Mouse (Mus musculus) kidney, postnatal 0 days (tissue): Measurements from ENCODE around the gene Catsper2. TPM values are rescaled to one million over a fixed set of nuclear protein-coding genes. Genes with fewer than 3 reads are reported as not detected.

Source experiments
- ATAC-seq: fragments of 200-750 bp; cut with Nextera tagmentation; replicated peaks from 2 replicates; pipeline ENCODE4 v1.8.0; 2017; ENCODE audit warnings: low read depth, moderate number of reproducible peaks, moderate TSS enrichment, moderate library complexity; ENCODE audit not compliant: low FRiP score
- DNase-seq: peaks from one replicate; pipeline ENCODE4 v3.0.0-alpha.2; 2016; ENCODE audit warnings: low spot score
- H3K27ac ChIP-seq: fragments of 300-500 bp; sonication (generic); 2 replicates; pipeline ENCODE4 v1.5.1; 2014; ENCODE audit warnings: mild to moderate bottlenecking
- H3K27me3 ChIP-seq: fragments of 300-500 bp; sonication (generic); 2 replicates; pipeline ENCODE4 v1.6.1; 2014; ENCODE audit warnings: low read length, mixed read lengths; ENCODE audit not compliant: insufficient read depth
- H3K36me3 ChIP-seq: fragments of 300-500 bp; sonication (generic); 2 replicates; pipeline ENCODE4 v1.6.1; 2014; ENCODE audit warnings: low read length, mixed read lengths; ENCODE audit not compliant: insufficient read depth
- H3K4me1 ChIP-seq: fragments of 300-500 bp; sonication (generic); replicated peaks from 2 replicates; pipeline ENCODE4 v1.6.1; 2014; ENCODE audit warnings: antibody characterized with exemption, low read length, mixed read lengths; ENCODE audit not compliant: insufficient read depth
- H3K4me2 ChIP-seq: fragments of 300-500 bp; sonication (generic); 2 replicates; pipeline ENCODE4 v1.6.1; 2014; ENCODE audit warnings: mild to moderate bottlenecking, low read length, moderate library complexity, mixed read lengths
- H3K4me3 ChIP-seq: fragments of 300-500 bp; sonication (generic); replicated peaks from 2 replicates; pipeline ENCODE4 v1.5.1; 2014; ENCODE audit warnings: low read depth, low read length
- H3K9ac ChIP-seq: fragments of 300-500 bp; sonication (generic); 2 replicates; pipeline ENCODE4 v1.6.1; 2014; ENCODE audit warnings: low read depth, low read length
- H3K9me3 ChIP-seq: fragments of 300-500 bp; sonication (generic); replicated peaks from 2 replicates; pipeline ENCODE4 v1.6.1; 2016; ENCODE audit warnings: low read length, inconsistent platforms, mixed read lengths
- CTCF ChIP-seq: IDR thresholded peaks from 2 replicates; pipeline ENCODE4 v1.5.1; 2016; ENCODE audit warnings: antibody characterized with exemption, low read depth, mild to moderate bottlenecking, moderate library complexity
- WGBS: fragments of 180-500 bp; shearing (Covaris S2); extraction: QIAGEN DNeasy Blood & Tissue Kit; methylation state at CpG from one replicate; pipeline ENCODE4 v1.1.7; 2014; 5-methylcytosine and 5-hydroxymethylcytosine counted together
- polyA plus RNA-seq: library from polyadenylated mRNA; unstranded; fragments of >200 nt; fragmentation: Nextera tagmentation; extraction: Ambion mirVana; gene quantifications from 2 replicates; pipeline ENCODE4 v1.2.1, GENCODE M21; 2015

Gene Catsper2
- polyA plus RNA-seq, 1 experiment from 2014 or later, result 2.4 TPM

DNA sequence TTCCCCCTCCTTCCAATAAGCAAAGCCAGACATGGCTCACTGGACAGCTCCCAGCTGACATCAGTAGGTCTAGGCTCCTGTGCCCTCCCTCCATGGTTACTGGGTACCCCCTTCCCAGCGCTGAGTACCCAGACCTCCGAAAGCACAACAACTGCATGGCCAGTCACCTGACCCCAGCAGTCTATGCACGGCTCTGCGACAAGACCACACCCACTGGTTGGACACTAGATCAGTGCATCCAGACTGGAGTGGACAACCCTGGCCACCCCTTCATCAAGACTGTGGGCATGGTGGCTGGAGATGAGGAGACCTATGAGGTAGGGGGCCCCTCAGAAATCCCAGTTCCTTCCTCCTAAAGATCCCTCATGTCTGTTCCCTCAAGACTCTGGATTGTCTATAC is 54.1 kb downstream of the Catsper2 start:
- Histone ChIP-seq H3K4me1 (peaks cover 8% of the 10 kb centered on the region; the same call in 1 of the 2 replicates), H3K27ac (no peak overlapping the region), H3K9me3 (no peaks in the 10 kb centered on the region), H3K27me3 (no peaks in the 10 kb centered on the region), H3K4me2 (no peak overlapping the region), H3K9ac (no peak overlapping the region), H3K4me3 (no peak overlapping the region), H3K36me3 (no peaks in the 10 kb centered on the region)
- WGBS, result 30% methylated on average over 4 of the region's 4 CpGs
- ATAC-seq (no peak), DNase-seq (no peak)
- no peak for TF ChIP-seq CTCF

DNA sequence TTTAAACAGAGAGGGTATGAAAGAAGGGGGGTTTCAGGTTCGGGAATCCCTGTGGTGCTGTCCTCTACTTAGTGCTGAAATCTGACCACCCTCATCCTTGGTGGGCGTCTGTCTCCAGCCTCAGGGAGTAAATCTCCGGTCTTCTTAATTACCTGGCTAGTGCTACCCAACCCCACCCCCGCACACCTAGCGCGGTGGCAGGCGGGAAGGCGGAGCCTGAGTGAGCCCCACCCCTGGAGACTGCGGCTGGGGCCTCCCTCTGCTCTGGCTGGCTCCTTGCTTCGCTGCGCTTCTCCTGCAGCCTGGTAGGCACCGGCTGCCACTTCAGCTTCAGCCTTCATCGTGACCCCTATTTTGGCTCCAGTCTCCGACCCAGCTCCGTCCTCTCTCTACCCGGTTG is 55.2 kb downstream of the Catsper2 start:
- under 1% methylated on average over 16 of the region's 16 CpGs for WGBS
- H3K36me3 ChIP-seq, result no peaks in the 10 kb centered on the region
- H3K27ac ChIP-seq, result no peak overlapping the region
- no peak for TF ChIP-seq CTCF
- peaks cover 8% of the 10 kb centered on the region; the same call in 1 of the 2 replicates for H3K4me1 ChIP-seq
- DNase-seq (peak; percentile 75), ATAC-seq (peak; percentile 75)
- 0 out of 2 replicates have a peak overlapping the region, but pooled peaks have one; percentile 31 for H3K9ac ChIP-seq
- H3K4me2 ChIP-seq, result peak overlapping the region; percentile 50
- no peaks in the 10 kb centered on the region for H3K27me3 ChIP-seq
- no peaks in the 10 kb centered on the region for H3K9me3 ChIP-seq
- peak overlapping the region; percentile 23 for H3K4me3 ChIP-seq

GRCm38 (mm10) chr2:121357961-121358360 is 55.6 kb downstream of the Catsper2 start:
- no peak for TF ChIP-seq CTCF
- H3K9me3 ChIP-seq, result no peaks in the 10 kb centered on the region
- H3K4me2 ChIP-seq, result peak overlapping the region; percentile 50
- 0% methylated on average over 4 of the region's 4 CpGs for WGBS
- peaks cover 8% of the 10 kb centered on the region; the same call in 1 of the 2 replicates for H3K4me1 ChIP-seq
- ATAC-seq (no peak), DNase-seq (no peak)
- no peaks in the 10 kb centered on the region for H3K36me3 ChIP-seq
- no peak overlapping the region for H3K9ac ChIP-seq
- H3K27ac ChIP-seq, result no peak overlapping the region
- no peaks in the 10 kb centered on the region for H3K27me3 ChIP-seq
- H3K4me3 ChIP-seq, result peak overlapping the region; percentile 23

- ATAC-seq, result no peak
- WGBS, result 39% methylated on average over 5 of the region's 5 CpGs
- Histone ChIP-seq H3K4me3 (peak within 1 kb of the TSS; percentile 23), H3K9me3 (no peaks in the 10 kb centered on the region), H3K27ac (no peak within 1 kb of the TSS), H3K27me3 (no peaks in the 10 kb centered on the region), H3K36me3 (no peaks in the 10 kb centered on the region), H3K4me2 (peak within 1 kb of the TSS; percentile 50), H3K9ac (0 out of 2 replicates have a peak within 1 kb of the TSS, but pooled peaks have one; percentile 31), H3K4me1 (peaks cover 8% of the 10 kb centered on the region; the same call in 1 of the 2 replicates)
- no peak for TF ChIP-seq CTCF
- no peak for DNase-seq
These were observed 56.1 kb downstream of the Catsper2 start, which contains the start of gene Ckmt1 for GRCm38 (mm10) chr2:121357494-121357893. Gene Ckmt1 (plus strand): TSS chr2:121357714.

DNA sequence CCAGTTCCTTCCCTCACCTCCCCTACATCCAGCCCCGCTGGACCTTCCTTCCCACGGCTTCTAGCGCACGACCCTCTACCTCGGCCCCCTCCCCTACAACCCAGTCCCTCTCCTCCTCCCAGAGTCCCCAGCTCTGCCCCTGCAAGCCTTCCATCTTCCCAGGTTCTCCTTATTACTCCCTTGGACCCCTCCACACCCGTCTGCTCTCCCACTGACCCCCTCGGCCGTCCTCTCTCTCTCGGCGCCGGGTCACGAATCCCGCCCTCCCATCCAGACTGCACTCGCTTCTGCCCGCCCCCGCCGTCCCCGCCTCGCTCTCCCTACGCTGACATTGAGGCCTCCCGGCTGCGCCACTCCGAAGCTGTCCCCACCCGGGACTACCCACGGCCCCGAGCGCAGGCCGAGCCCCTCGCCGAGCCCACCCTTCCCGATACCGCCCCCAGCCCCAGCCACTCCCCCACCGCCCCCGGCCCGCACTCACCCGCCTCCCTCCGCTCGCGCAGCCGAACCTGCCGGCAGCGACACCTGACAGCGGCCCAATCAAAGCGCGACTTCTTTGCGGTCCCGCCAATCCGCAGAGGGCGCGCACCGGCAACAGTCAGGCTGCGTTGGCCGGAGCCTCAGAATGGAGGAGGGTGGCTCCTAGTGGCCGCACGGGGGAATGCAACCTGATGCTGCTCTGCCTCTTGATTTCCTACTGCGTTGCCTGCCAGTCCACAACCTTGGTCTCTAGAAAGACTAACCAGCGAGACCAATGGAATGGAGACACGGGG is 58.6 kb downstream of the Catsper2 start, which contains the start of gene Ppip5k1:
Ppip5k1 (minus strand) TSS at position 577 of the 773 bp plus-strand sequence.
- DNase-seq, result peak; percentile 98
- Histone ChIP-seq H3K27ac (peak within 1 kb of the TSS; percentile 50; the same call in 1 of the 2 replicates), H3K27me3 (no peaks in the 10 kb centered on the region), H3K9me3 (no peaks in the 10 kb centered on the region), H3K36me3 (no peaks in the 10 kb centered on the region), H3K4me2 (peak within 1 kb of the TSS; percentile 92), H3K4me1 (peaks cover 8% of the 10 kb centered on the region; the same call in 1 of the 2 replicates), H3K4me3 (peak within 1 kb of the TSS; percentile 66), H3K9ac (peak within 1 kb of the TSS; percentile 63)
- peak; percentile 92 for ATAC-seq
- peak; percentile 95 for TF ChIP-seq CTCF
- under 1% methylated on average over 57 of the region's 58 CpGs for WGBS

DNA sequence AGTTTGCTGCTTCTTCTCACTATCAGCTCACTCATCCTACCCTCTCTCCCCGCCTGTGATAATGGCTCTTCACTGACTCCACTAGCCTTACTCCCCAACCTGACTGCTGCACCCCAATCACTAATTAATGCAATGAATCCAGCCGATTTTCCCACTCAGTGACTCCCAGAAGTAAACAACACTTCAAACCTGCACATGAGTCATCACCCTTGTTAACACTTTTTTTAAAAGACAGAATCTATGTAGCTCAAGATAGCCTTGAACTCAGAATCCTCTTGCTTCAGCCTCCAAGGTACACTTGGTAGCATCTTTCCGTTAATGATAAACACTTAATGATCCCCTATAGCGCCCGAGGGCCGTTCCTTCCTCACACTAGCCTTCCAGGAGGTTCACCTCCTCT is 59.2 kb downstream of the Catsper2 start:
- peak overlapping the region; percentile 92 for H3K4me2 ChIP-seq
- 1% methylated on average over 6 of the region's 6 CpGs for WGBS
- TF ChIP-seq CTCF, result no peak
- no peak for ATAC-seq
- no peaks in the 10 kb centered on the region for H3K36me3 ChIP-seq
- peak overlapping the region; percentile 50; the same call in 1 of the 2 replicates for H3K27ac ChIP-seq
- H3K9ac ChIP-seq, result peak overlapping the region; percentile 63
- no peaks in the 10 kb centered on the region for H3K27me3 ChIP-seq
- no peaks in the 10 kb centered on the region for H3K9me3 ChIP-seq
- H3K4me1 ChIP-seq, result peaks cover 8% of the 10 kb centered on the region; the same call in 1 of the 2 replicates
- peak overlapping the region; percentile 66 for H3K4me3 ChIP-seq
- no peak for DNase-seq
